Mouse (Mus musculus) adrenal gland, postnatal 25 days (tissue): ENCODE measurements around the gene Iqck. TPM values are rescaled to one million over a fixed set of nuclear protein-coding genes. Genes with fewer than 3 reads are reported as not detected.

ENCODE experiments used
- DNase-seq: peaks from one replicate; pipeline ENCODE4 v3.0.0; 2021; ENCODE audit warnings: mixed read lengths
- total RNA-seq: library from RNA; stranded (reverse); gene quantifications from 2 replicates; pipeline ENCODE4 v1.2.3, GENCODE M21; 2021

Iqck gene
- total RNA-seq, 1 experiment from 2014 or later, result 18.9 TPM

- no peak for DNase-seq
These were observed 93.2 kb downstream of the Iqck start for GRCm38 (mm10) chr7:118948677-118949282.

- no peak for DNase-seq
These were observed 94.2 kb downstream of the Iqck start for GRCm38 (mm10) chr7:118949749-118950148.

- no peak for DNase-seq
These were observed 98.2 kb downstream of the Iqck start for GRCm38 (mm10) chr7:118953626-118954282.

- DNase-seq, result no peak
These were observed 99.4 kb downstream of the Iqck start for GRCm38 (mm10) chr7:118954968-118955367.

GRCm38 (mm10) chr7:118956616-118957246 is 101.2 kb downstream of the Iqck start:
- no peak for DNase-seq

- DNase-seq, result no peak
These were observed 103.7 kb downstream of the Iqck start for GRCm38 (mm10) chr7:118959209-118959608.

- no peak for DNase-seq
These were observed 109.2 kb downstream of the Iqck start for GRCm38 (mm10) chr7:118964777-118965176.

- DNase-seq, result no peak
These were observed 109.6 kb downstream of the Iqck start for GRCm38 (mm10) chr7:118965198-118965597.

- DNase-seq, result no peak
These were observed 113.3 kb downstream of the Iqck start for GRCm38 (mm10) chr7:118968870-118969269.

GRCm38 (mm10) chr7:118971499-118971898 is 115.9 kb downstream of the Iqck start:
- no peak for DNase-seq

- DNase-seq, result no peak
These were observed 116.8 kb downstream of the Iqck start for GRCm38 (mm10) chr7:118972306-118972705.

GRCm38 (mm10) chr7:118973377-118973776 is 117.8 kb downstream of the Iqck start:
- no peak for DNase-seq

- DNase-seq, result no peak
These were observed 120.3 kb downstream of the Iqck start for GRCm38 (mm10) chr7:118975837-118976236.

- no peak for DNase-seq
These were observed 121.0 kb downstream of the Iqck start for GRCm38 (mm10) chr7:118976414-118977166.

GRCm38 (mm10) chr7:118977167-118977543 is 121.6 kb downstream of the Iqck start:
- DNase-seq, result no peak

GRCm38 (mm10) chr7:118979121-118979520 is 123.6 kb downstream of the Iqck start:
- no peak for DNase-seq

- DNase-seq, result no peak
These were observed 124.2 kb downstream of the Iqck start for GRCm38 (mm10) chr7:118979708-118980107.

GRCm38 (mm10) chr7:118981346-118981745 is 125.8 kb downstream of the Iqck start:
- DNase-seq, result peak; percentile 60

- DNase-seq, result no peak
These were observed 126.3 kb downstream of the Iqck start for GRCm38 (mm10) chr7:118981831-118982230.

GRCm38 (mm10) chr7:118982586-118982985 is 127.0 kb downstream of the Iqck start:
- no peak for DNase-seq

- DNase-seq, result peak; percentile 93
These were observed 128.4 kb downstream of the Iqck start for GRCm38 (mm10) chr7:118983961-118984360.

- peak; percentile 45 for DNase-seq
These were observed 130.2 kb downstream of the Iqck start for GRCm38 (mm10) chr7:118985786-118986185.

- DNase-seq, result no peak
These were observed 130.8 kb downstream of the Iqck start for GRCm38 (mm10) chr7:118986369-118986768.
